Mouse (Mus musculus) CH12.LX (cell line): ENCODE measurements around the gene Atf1. TPM values are rescaled to one million over a fixed set of nuclear protein-coding genes. Genes with fewer than 3 reads are reported as not detected.

Source experiments
- DNase-seq: peaks from one replicate; pipeline ENCODE4 v3.0.0-alpha.2; 2013; ENCODE audit errors: extremely low read depth
- H3K27ac ChIP-seq: 2 replicates; pipeline ENCODE4 v1.5.1; 2012; ENCODE audit warnings: low read depth, mild to moderate bottlenecking, control low read depth, moderate library complexity; ENCODE audit not compliant: insufficient read depth
- H3K27me3 ChIP-seq: replicated peaks from 2 replicates; pipeline ENCODE3; 2012; ENCODE audit warnings: inconsistent platforms
- H3K36me3 ChIP-seq, 2 experiments: replicated peaks in 1 of 2; 2 replicates each; pipeline versions ENCODE3 to v1.6.1; 2012; ENCODE audit warnings: inconsistent platforms in 1 of 2, low read length in 1 of 2, mild to moderate bottlenecking in 1 of 2, mixed read lengths in 1 of 2, moderate library complexity in 1 of 2; ENCODE audit not compliant: control insufficient read depth in 1 of 2, insufficient read depth in 1 of 2
- H3K4me1 ChIP-seq, 2 experiments: 2 replicates each; pipeline ENCODE4 v1.6.1; 2012; ENCODE audit warnings: inconsistent platforms in 1 of 2, moderate library complexity in 1 of 2; ENCODE audit not compliant: insufficient read depth in 2 of 2, control insufficient read depth in 1 of 2
- H3K4me2 ChIP-seq: 2 replicates; pipeline ENCODE4 v1.6.1; 2012; ENCODE audit warnings: low read depth, mild to moderate bottlenecking, control low read depth; ENCODE audit not compliant: poor library complexity, insufficient read depth, severe bottlenecking
- H3K4me3 ChIP-seq, 3 experiments: fragments of 150-350 bp in 1 of 3; sonication (generic) in 1 of 3; replicated peaks in 1 of 3; 2 replicates each; pipeline versions ENCODE3 to v1.5.1; 2011 to 2012; ENCODE audit warnings: low read depth in 2 of 3, low read length in 2 of 3, mild to moderate bottlenecking in 2 of 3, moderate library complexity in 2 of 3, control low read depth in 1 of 3, improper control_type of control experiment in 1 of 3, inconsistent platforms in 1 of 3, mixed read lengths in 1 of 3; ENCODE audit not compliant: poor library complexity in 1 of 3
- H3K79me2 ChIP-seq: replicated peaks from 2 replicates; pipeline ENCODE4 v1.6.1; 2012; ENCODE audit warnings: mild to moderate bottlenecking, moderate library complexity; ENCODE audit not compliant: control insufficient read depth, poor library complexity, insufficient read depth, severe bottlenecking; ENCODE audit errors: extremely low read depth
- H3K9ac ChIP-seq: 2 replicates; pipeline ENCODE4 v1.6.1; 2012; ENCODE audit warnings: low read depth, mild to moderate bottlenecking, control low read depth, moderate library complexity; ENCODE audit not compliant: insufficient read depth
- H3K9me3 ChIP-seq: replicated peaks from 2 replicates; pipeline ENCODE3; 2012; ENCODE audit warnings: low read length, inconsistent platforms, mixed read lengths
- BHLHE40 ChIP-seq: IDR thresholded peaks from 2 replicates; pipeline ENCODE4 v1.6.1; 2011; ENCODE audit warnings: mild to moderate bottlenecking, low read depth, low read length, improper control_type of control experiment
- CHD1 ChIP-seq: IDR thresholded peaks from 2 replicates; pipeline ENCODE4 v1.6.1; 2012; ENCODE audit warnings: low read depth, low read length, improper control_type of control experiment, inconsistent platforms
- ELF1 ChIP-seq: IDR thresholded peaks from 2 replicates; pipeline ENCODE4 v1.6.1; 2014; ENCODE audit warnings: low read depth, mild to moderate bottlenecking, inconsistent platforms, low read length, improper control_type of control experiment
- GABPA ChIP-seq: IDR thresholded peaks from 2 replicates; pipeline ENCODE4 v1.6.1; 2012; ENCODE audit warnings: low read depth, low read length, improper control_type of control experiment, inconsistent platforms; ENCODE audit not compliant: insufficient replicate concordance
- IRF4 ChIP-seq: IDR thresholded peaks from 2 replicates; pipeline ENCODE4 v1.6.1; 2014; ENCODE audit warnings: low read depth, mild to moderate bottlenecking, inconsistent platforms, low read length, improper control_type of control experiment
- KAT2A ChIP-seq: IDR thresholded peaks from 2 replicates; pipeline ENCODE4 v1.6.1; 2012; ENCODE audit warnings: low read length, improper control_type of control experiment, inconsistent platforms; ENCODE audit not compliant: insufficient replicate concordance
- MAX ChIP-seq: IDR thresholded peaks from 2 replicates; pipeline ENCODE4 v1.6.1; 2011; ENCODE audit warnings: low read length, improper control_type of control experiment
- MEF2A ChIP-seq: IDR thresholded peaks from 2 replicates; pipeline ENCODE4 v1.6.1; 2014; ENCODE audit warnings: low read depth, mild to moderate bottlenecking, inconsistent platforms, low read length, improper control_type of control experiment, borderline replicate concordance
- MXI1 ChIP-seq: IDR thresholded peaks from 2 replicates; pipeline ENCODE4 v1.6.1; 2011; ENCODE audit warnings: mild to moderate bottlenecking, low read depth, low read length, improper control_type of control experiment
- MYC ChIP-seq: IDR thresholded peaks from 2 replicates; pipeline ENCODE4 v1.6.1; 2011; ENCODE audit warnings: low read depth, mild to moderate bottlenecking, improper control_type of control experiment, low read length
- PAX5 ChIP-seq: IDR thresholded peaks from 2 replicates; pipeline ENCODE4 v1.6.1; 2012; ENCODE audit warnings: low read length, inconsistent platforms, mixed read lengths
- POLR2A ChIP-seq: IDR thresholded peaks from 2 replicates; pipeline ENCODE4 v1.6.1; 2011; ENCODE audit warnings: low read depth, mild to moderate bottlenecking, improper control_type of control experiment, low read length
- POLR2AphosphoS2 ChIP-seq: IDR thresholded peaks from 2 replicates; pipeline ENCODE4 v1.6.1; 2011; ENCODE audit warnings: low read depth, low read length, improper control_type of control experiment
- RAD21 ChIP-seq: IDR thresholded peaks from 2 replicates; pipeline ENCODE4 v1.6.1; 2011; ENCODE audit warnings: low read depth, mild to moderate bottlenecking, low read length, improper control_type of control experiment, moderate library complexity
- SIN3A ChIP-seq: IDR thresholded peaks from 2 replicates; pipeline ENCODE4 v1.6.1; 2012; ENCODE audit warnings: low read length, improper control_type of control experiment, inconsistent platforms
- TCF12 ChIP-seq: IDR thresholded peaks from 2 replicates; pipeline ENCODE4 v1.6.1; 2014; ENCODE audit warnings: low read depth, mild to moderate bottlenecking, inconsistent platforms, low read length, improper control_type of control experiment
- UBTF ChIP-seq: IDR thresholded peaks from 2 replicates; pipeline ENCODE4 v1.6.1; 2012; ENCODE audit warnings: low read depth, mild to moderate bottlenecking, inconsistent platforms, low read length, improper control_type of control experiment, moderate library complexity
- ZC3H11A ChIP-seq: IDR thresholded peaks from 2 replicates; pipeline ENCODE4 v1.6.1; 2012; ENCODE audit warnings: low read depth, mild to moderate bottlenecking, inconsistent platforms, low read length, improper control_type of control experiment
- ZKSCAN1 ChIP-seq: IDR thresholded peaks from 2 replicates; pipeline ENCODE4 v1.6.1; 2012; ENCODE audit warnings: low read depth, inconsistent platforms, low read length, improper control_type of control experiment, borderline replicate concordance
- ZNF384 ChIP-seq: IDR thresholded peaks from 2 replicates; pipeline ENCODE4 v1.6.1; 2012; ENCODE audit warnings: low read depth, low read length, improper control_type of control experiment, inconsistent platforms
- dilution Hi-C: fragments of 300-500 bp; cut with MboI; formaldehyde crosslinking; loops from 2 replicates; pipeline ENCODE4 v1.14.3; 2020; ENCODE audit warnings: low sequenced_read_pairs; ENCODE audit not compliant: extremely low pct_unique_long_range_greater_than_20kb, extremely low pct_ligation_motif_present
- in situ Hi-C: fragments of 300-500 bp; cut with MboI; formaldehyde crosslinking; loops from 3 replicates; pipeline ENCODE4 v1.14.3; 2019; ENCODE audit warnings: low sequenced_read_pairs, low pct_ligation_motif_present, low pct_unique_long_range_greater_than_20kb, mixed read lengths
- polyA plus RNA-seq: library from polyadenylated mRNA; unstranded; fragments of >175 nt; gene quantifications from 2 replicates; pipeline ENCODE4 v1.2.1, GENCODE M21; 2012; ENCODE audit warnings: low read depth; ENCODE audit not compliant: insufficient read length
- total RNA-seq, 2 experiments: library from RNA; depleted of rRNA; stranded (reverse); fragments of 300-350 nt in 1 of 2; fragments of >200 nt in 1 of 2; gene quantifications; 2 replicates each; pipeline ENCODE4 v1.2.3; 2012 to 2014

Atf1 gene
- total and polyA plus RNA-seq, 3 experiments, result 28.2 to 133 (median 51.1) TPM

- H3K4me3 ChIP-seq, result no peak overlapping the region
- H3K9ac ChIP-seq, result no peak overlapping the region
- no peak for TF ChIP-seq POLR2AphosphoS2
- no peak for TF ChIP-seq MAX
- no peak for TF ChIP-seq SIN3A
- TF ChIP-seq MEF2A, result no peak
- TF ChIP-seq MYC, result no peak
- no peak for TF ChIP-seq ZNF384
- TF ChIP-seq UBTF, result no peak
- TF ChIP-seq IRF4, result no peak
- TF ChIP-seq ELF1, result no peak
- no peak for TF ChIP-seq BHLHE40
- TF ChIP-seq PAX5, result no peak
- H3K36me3 ChIP-seq, result peaks cover 49 to 89% of the 10 kb centered on the region in 2 experiments
- H3K79me2 ChIP-seq, result no peaks in the 10 kb centered on the region
- no peaks in the 10 kb centered on the region for H3K27me3 ChIP-seq
- H3K4me1 ChIP-seq, result peaks cover 0 to 35% of the 10 kb centered on the region in 2 experiments; a peak in 2 of 4 replicates
- dilution Hi-C loops (no loop called here), in situ Hi-C loops (no loop called here)
- H3K4me2 ChIP-seq, result no peak overlapping the region
- no peak for DNase-seq
- H3K9me3 ChIP-seq, result no peaks in the 10 kb centered on the region
- no peak overlapping the region for H3K27ac ChIP-seq
Measured at GRCm38 (mm10) chr15:100181841-100182240, 45.8 kb upstream of the Atf1 start.

- H3K27ac ChIP-seq, result no peak overlapping the region
- no peak for TF ChIP-seq ZKSCAN1
- no peak for TF ChIP-seq ELF1
- TF ChIP-seq MEF2A, result no peak
- no peak for TF ChIP-seq KAT2A
- TF ChIP-seq CHD1, result no peak
- TF ChIP-seq POLR2A, result no peak
- TF ChIP-seq IRF4, result no peak
- no peak for TF ChIP-seq MXI1
- TF ChIP-seq GABPA, result no peak
- no peak for TF ChIP-seq ZC3H11A
- TF ChIP-seq TCF12, result no peak
- TF ChIP-seq RAD21, result no peak
- peaks cover 0 to 43% of the 10 kb centered on the region in 2 experiments; a peak in 2 of 4 replicates for H3K4me1 ChIP-seq
- H3K27me3 ChIP-seq, result no peaks in the 10 kb centered on the region
- H3K79me2 ChIP-seq, result no peaks in the 10 kb centered on the region
- DNase-seq, result no peak
- H3K36me3 ChIP-seq, result peaks cover 50 to 89% of the 10 kb centered on the region in 2 experiments
- dilution Hi-C loops, result no loop called here
- no peak overlapping the region for H3K4me3 ChIP-seq
- in situ Hi-C loops, result no loop called here
- H3K4me2 ChIP-seq, result no peak overlapping the region
- H3K9me3 ChIP-seq, result no peaks in the 10 kb centered on the region
- H3K9ac ChIP-seq, result no peak overlapping the region
Measured at GRCm38 (mm10) chr15:100182526-100183280, 44.9 kb upstream of the Atf1 start.
